Mouse (Mus musculus) spleen, postnatal 4 days (tissue): ENCODE results near the gene Cldn17.

Source experiments
- DNase-seq, 2 experiments: peaks; one replicate each; pipeline ENCODE4 v3.0.0; 2022; ENCODE audit warnings: low spot score in 2 of 2

The Cldn17 gene

DNA sequence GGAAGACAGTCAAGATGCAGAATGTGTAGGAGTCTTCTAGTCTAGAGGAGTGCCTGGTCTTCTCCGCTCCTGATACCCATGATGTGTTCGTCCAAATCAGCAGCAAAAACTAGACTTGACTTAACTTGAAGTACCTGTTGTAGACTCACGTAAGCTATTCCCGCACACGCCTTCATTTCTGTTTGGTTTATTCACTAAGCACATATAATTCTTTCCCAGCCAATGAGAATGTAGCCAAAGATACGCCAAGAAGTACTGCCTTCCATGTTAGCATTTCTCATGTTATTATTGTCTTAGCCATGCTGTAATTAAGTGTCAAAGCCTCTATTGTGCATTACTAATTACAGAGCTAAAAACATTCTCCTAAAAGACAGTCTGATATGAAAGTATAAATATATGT lies at the start of gene Cldn17:
Gene Cldn17 (minus strand): TSS at position 101 of the 400 bp plus-strand sequence.
- no peak for DNase-seq

DNA sequence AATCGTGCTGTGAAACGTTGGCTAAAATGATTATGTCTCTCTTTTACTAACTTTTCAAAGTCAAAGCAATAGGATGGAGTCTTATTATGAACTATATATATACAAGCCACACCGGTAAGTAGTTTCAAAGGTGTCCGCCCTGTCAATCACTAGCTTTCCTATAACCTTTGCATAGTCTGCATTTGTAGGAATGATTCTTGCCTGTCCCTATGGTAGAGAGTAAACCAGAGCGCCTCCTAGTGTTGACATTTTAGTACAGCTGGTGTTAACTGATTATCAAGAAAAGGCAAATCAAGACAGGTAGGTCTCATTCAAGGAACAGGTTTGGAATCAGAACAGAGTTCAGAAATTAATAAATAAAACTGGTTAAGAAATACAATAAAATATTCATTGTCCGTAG lies 35.7 kb upstream of the Cldn17 start:
- no peak for DNase-seq

DNA sequence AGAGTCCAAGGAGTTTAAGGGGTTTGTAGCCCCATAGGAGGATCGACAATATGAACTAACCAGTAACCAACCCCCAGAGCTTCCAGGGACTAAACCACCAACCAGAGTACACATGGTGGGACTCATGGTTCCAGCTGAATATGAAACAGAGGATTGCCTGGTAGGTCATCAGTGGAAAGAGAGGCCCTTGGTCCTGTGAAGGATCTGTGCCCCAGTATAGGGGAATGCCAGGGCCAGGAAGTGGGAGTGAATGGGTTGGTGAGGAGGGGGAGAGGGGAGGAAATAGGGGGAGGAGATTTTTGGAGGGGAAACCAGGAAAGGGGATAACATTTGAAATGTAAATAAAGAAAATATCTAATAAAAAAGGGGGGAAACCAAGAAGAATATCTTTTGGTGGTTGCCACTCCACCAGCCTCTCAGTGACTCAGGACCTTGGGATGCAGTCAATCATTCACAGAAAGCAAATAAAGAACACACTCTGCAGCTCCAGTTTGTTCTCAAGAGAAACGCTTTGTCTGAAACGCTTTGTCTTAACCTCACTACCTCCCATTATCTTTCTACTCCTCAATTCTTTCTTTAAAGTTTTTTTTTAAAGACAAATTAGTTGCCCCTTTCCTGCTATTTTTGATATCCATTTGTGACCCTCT lies 33.2 kb upstream of the Cldn17 start:
- no peak for DNase-seq

DNA sequence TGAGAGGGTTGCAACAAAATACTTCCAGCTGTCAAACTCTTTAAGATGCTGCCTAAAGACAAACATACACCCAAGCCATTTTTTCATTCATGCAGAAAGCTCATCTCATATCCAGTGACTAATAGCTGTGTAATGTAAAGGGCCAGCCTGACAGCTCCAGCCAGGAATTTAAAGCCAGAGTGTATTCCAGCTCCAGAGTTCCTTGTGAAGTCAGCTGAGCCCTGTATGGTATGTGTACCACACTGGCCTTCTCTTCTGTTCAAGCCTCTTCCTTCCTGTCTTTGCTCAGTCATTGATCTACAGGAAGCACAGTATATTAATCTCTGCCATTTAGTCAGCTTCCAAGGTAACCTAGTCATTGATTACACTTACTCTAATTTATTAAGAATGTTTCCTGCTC lies 4.6 kb upstream of the Cldn17 start:
- no peak for DNase-seq

DNA sequence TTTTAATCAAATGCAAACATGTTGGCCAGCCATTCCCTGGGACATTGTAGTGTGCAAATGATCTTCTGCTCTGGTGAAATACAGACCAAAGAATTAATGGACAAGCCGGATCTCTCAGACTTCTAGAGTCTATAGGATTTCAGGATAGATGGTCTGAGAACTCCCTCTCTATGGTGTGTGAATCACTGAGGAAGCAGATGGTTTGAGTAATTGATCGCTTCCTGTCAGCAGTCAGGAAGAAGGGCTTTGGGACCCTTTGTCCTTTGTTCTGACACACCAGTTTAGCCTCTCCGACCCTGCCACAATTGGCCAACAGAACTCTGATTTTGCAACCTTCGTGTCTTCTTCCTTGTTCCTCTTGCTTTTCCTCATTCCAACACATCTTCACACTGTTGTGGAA lies 1.4 kb upstream of the Cldn17 start:
- DNase-seq: no peak

DNA sequence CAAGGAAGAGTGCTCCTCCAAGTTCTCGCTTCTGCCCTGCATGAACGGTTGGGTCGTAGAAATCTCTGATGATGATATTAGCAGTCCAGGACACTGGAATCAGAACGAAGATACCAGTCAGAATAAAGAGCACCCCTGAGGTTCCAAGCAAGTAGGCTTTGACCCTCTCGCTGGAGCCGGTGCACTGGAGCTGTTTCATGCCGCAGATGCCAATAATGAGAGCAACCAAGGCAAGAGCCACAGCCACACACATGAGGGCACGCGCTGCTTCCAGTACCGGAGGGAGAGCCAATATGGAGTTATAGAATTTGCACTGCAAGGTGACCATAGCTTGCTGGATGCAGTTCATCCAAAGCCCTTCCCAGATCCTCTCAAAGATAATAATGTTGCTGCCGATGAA lies 440 bp downstream of the Cldn17 start:
- no peak for DNase-seq

DNA sequence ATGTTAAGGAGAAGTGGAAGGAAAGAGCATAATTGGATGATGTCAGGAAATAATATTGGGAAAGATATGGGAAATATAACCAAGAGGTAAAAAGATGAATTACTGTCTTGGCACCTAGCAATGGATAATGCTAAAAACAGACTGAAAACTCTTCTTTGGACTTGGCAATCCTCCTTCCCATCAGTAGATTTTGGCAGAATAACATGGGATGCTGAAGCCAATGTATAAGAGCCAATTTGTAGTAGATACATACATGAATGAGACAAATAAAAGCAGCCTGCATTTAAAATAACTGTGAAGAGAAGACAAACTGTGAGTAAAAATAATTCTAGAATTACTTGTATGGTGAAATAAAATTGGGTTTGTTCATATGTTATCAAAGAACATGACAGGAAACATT lies 18.7 kb downstream of the Cldn17 start:
- no peak for DNase-seq

DNA sequence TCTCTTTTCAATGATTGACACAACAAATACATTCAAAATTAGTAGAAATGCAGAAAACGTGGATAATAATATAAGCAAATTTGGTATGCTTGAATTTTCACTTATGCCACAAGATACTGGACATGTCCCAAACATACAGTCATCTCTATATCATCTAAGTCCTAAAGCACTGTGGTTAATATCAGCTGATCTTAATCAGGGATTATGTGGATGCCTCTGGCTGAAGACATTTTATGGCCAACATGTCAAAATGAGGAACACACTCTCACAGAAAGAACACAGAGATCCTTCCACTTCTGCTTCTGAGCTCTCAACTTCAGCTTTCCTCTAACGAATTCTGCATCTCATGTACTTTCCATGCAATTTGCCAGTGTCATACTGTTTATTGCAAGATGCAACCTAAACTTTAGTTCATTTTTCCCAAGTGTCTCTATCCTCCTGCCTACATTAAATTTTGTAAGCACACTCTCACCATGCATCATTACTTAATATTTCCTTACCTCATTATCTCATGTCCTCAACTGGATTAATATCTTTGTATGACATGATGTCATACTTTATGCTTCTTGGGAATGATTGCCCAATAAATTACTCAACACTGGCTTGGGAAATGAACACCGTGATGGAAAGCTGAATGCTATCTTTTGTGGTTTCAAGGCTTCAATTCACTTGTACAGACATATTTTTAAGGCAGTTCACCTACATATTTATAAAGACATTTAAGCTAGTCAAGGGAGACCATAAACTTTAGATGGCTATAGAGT lies 26.6 kb downstream of the Cldn17 start:
- DNase-seq: no peak

DNA sequence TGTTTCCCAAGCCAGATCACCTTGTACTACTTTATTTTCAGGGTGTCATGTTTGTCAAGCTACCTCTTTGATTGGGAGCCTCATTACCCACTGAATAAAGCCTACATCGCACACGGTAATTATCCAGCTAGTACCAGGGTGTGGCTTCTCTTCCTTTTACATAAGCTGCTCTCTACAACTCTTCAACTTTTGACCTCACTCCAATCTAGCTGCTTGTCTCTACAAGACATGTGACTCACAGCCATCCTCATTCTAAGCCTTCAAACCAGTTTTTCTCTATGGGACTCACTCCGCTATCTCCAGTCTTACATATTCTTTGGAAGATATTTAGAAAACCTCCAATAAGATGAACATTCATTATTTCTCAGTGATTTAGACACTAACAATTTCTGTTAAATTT lies 43.5 kb downstream of the Cldn17 start:
- no peak for DNase-seq
